Mouse (Mus musculus) cerebellum, adult 2 months (tissue): ENCODE measurements around the gene Mrgprx2.

ENCODE experiments used
- CTCF ChIP-seq: fragments of 200-500 bp; IDR thresholded peaks from 2 replicates; pipeline ENCODE4 v1.5.1; 2011; ENCODE audit warnings: low read depth, mild to moderate bottlenecking, control low read depth, low read length, moderate library complexity, borderline replicate concordance; ENCODE audit not compliant: insufficient read depth
- POLR2A ChIP-seq: fragments of 200-500 bp; IDR thresholded peaks from 2 replicates; pipeline ENCODE4 v1.6.1; 2011; ENCODE audit warnings: low read length, control low read depth, borderline replicate concordance; ENCODE audit not compliant: insufficient read depth

DNA sequence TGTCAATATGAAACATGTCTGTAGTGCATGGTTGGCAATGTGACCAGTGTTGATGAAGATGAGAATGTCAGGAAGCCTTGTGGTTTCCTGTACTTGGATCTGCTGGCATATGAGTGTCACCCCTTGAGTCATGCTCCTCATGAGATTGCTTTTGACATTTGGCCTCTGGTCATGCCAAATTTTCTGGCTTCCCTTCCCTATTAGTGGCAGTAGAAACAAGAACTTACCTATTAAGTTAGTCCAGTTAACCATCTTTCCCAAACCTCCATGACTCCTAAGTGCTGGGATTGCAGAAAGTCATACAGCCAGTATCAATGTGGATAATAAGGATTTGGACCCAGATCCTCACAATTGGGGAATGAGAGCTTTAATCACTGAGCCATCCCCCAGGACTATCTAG lies at the start of gene Mrgprx2:
- no peak for TF ChIP-seq CTCF
- no peak for TF ChIP-seq POLR2A
